Mouse (Mus musculus) hindbrain, embryonic 11.5 days (tissue): ENCODE results near the gene Foxr1. TPM values are rescaled to one million over a fixed set of nuclear protein-coding genes. Genes with fewer than 3 reads are reported as not detected.

Source experiments
- ATAC-seq: fragments of 200-750 bp; cut with Nextera tagmentation; 2 replicates; pipeline ENCODE4 v1.8.0; 2017; ENCODE audit warnings: mild to moderate bottlenecking, moderate TSS enrichment, moderate library complexity; ENCODE audit not compliant: low FRiP score
- DNase-seq: peaks from one replicate; pipeline ENCODE4 v3.0.0-alpha.2; 2015; ENCODE audit warnings: low spot score
- H3K27ac ChIP-seq: fragments of 300-500 bp; sonication (generic); 2 replicates; pipeline ENCODE4 v1.5.1; 2014; ENCODE audit warnings: mild to moderate bottlenecking, low read depth, low read length
- H3K27me3 ChIP-seq: fragments of 300-500 bp; sonication (generic); 2 replicates; pipeline ENCODE4 v1.6.1; 2014; ENCODE audit warnings: mild to moderate bottlenecking, low read length, moderate library complexity, mixed read lengths; ENCODE audit not compliant: control insufficient read depth, insufficient read depth
- H3K36me3 ChIP-seq: fragments of 300-500 bp; sonication (generic); 2 replicates; pipeline ENCODE4 v1.6.1; 2014; ENCODE audit warnings: mild to moderate bottlenecking, low read length, moderate library complexity, mixed read lengths; ENCODE audit not compliant: control insufficient read depth, insufficient read depth
- H3K4me1 ChIP-seq: fragments of 300-500 bp; sonication (generic); replicated peaks from 2 replicates; pipeline ENCODE4 v1.6.1; 2014; ENCODE audit warnings: low read length, mixed read lengths; ENCODE audit not compliant: control insufficient read depth, insufficient read depth
- H3K4me2 ChIP-seq: fragments of 300-500 bp; sonication (generic); replicated peaks from 2 replicates; pipeline ENCODE4 v1.6.1; 2014; ENCODE audit warnings: mild to moderate bottlenecking, low read depth, low read length
- H3K4me3 ChIP-seq: fragments of 300-500 bp; sonication (generic); 2 replicates; pipeline ENCODE4 v1.5.1; 2014; ENCODE audit warnings: low read depth, low read length
- H3K9ac ChIP-seq: fragments of 300-500 bp; sonication (generic); 2 replicates; pipeline ENCODE4 v1.6.1; 2014; ENCODE audit warnings: low read depth, low read length
- H3K9me3 ChIP-seq: fragments of 300-500 bp; sonication (generic); 2 replicates; pipeline ENCODE4 v1.6.1; 2016; ENCODE audit warnings: low read length; ENCODE audit not compliant: control insufficient read depth
- WGBS: fragments of 180-500 bp; shearing (Covaris S2); extraction: QIAGEN DNeasy Blood & Tissue Kit; methylation state at CpG from one replicate; pipeline ENCODE4 v1.1.7; 2014; 5-methylcytosine and 5-hydroxymethylcytosine counted together
- polyA plus RNA-seq: library from polyadenylated mRNA; unstranded; fragments of >200 nt; fragmentation: Nextera tagmentation; extraction: Ambion mirVana; gene quantifications from 2 replicates; pipeline ENCODE4 v1.2.1, GENCODE M21; 2014

Foxr1 gene
- not detected in 2 replicates for polyA plus RNA-seq

- 72% methylated on average over 19 of the region's 19 CpGs for WGBS
- no peak for ATAC-seq
- H3K36me3 ChIP-seq: no peaks in the 10 kb centered on the region
Measured at GRCm38 (mm10) chr9:44440961-44441360, at the start of gene Foxr1. TSS of gene Foxr1 (minus strand) at chr9:44441136.

GRCm38 (mm10) chr9:44490086-44490967 lies 49.4 kb upstream of the Foxr1 start:
- H3K4me2 ChIP-seq: 0 out of 2 replicates have a peak overlapping the region, but pooled peaks have one; percentile 15
- no peaks in the 10 kb centered on the region; the same call in 1 of the 2 replicates for H3K27me3 ChIP-seq
- no peak overlapping the region for H3K4me3 ChIP-seq
- no peak overlapping the region for H3K9ac ChIP-seq
- DNase-seq (no peak), ATAC-seq (no peak)
- no peaks in the 10 kb centered on the region for H3K36me3 ChIP-seq
- no peaks in the 10 kb centered on the region for H3K9me3 ChIP-seq
- WGBS: 14% methylated on average over 17 of the region's 17 CpGs
- no peak overlapping the region for H3K27ac ChIP-seq
- peaks cover 60% of the 10 kb centered on the region for H3K4me1 ChIP-seq

More at GRCm38 (mm10) chr9:44440961-44441360, at the start of gene Foxr1:
- Histone ChIP-seq H3K4me3 (no peak within 1 kb of the TSS), H3K9me3 (no peaks in the 10 kb centered on the region), H3K27me3 (no peaks in the 10 kb centered on the region), H3K4me1 (no peaks in the 10 kb centered on the region), H3K9ac (no peak within 1 kb of the TSS), H3K4me2 (no peak within 1 kb of the TSS), H3K27ac (no peak within 1 kb of the TSS)
- no peak for DNase-seq

- Histone ChIP-seq H3K27ac (no peak overlapping the region), H3K4me1 (peaks cover 65% of the 10 kb centered on the region), H3K9me3 (no peaks in the 10 kb centered on the region), H3K9ac (no peak overlapping the region), H3K4me2 (peak overlapping the region; percentile 15; the same call in 1 of the 2 replicates), H3K4me3 (no peak overlapping the region), H3K36me3 (no peaks in the 10 kb centered on the region), H3K27me3 (no peaks in the 10 kb centered on the region; the same call in 1 of the 2 replicates)
- WGBS: 5% methylated on average over 16 of the region's 17 CpGs
- ATAC-seq (no peak), DNase-seq (peak; percentile 53)
Measured at GRCm38 (mm10) chr9:44489651-44490085, 48.7 kb upstream of the Foxr1 start.

GRCm38 (mm10) chr9:44488855-44489381 lies 48.0 kb upstream of the Foxr1 start:
- no peak overlapping the region for H3K9ac ChIP-seq
- peak overlapping the region; percentile 15; the same call in 1 of the 2 replicates for H3K4me2 ChIP-seq
- no peaks in the 10 kb centered on the region for H3K36me3 ChIP-seq
- H3K9me3 ChIP-seq: no peaks in the 10 kb centered on the region
- ATAC-seq (0 out of 2 replicates have a peak, but pooled peaks have one; percentile 9), DNase-seq (no peak)
- WGBS: 11% methylated on average over 5 of the region's 5 CpGs
- H3K27me3 ChIP-seq: no peaks in the 10 kb centered on the region; the same call in 1 of the 2 replicates
- H3K27ac ChIP-seq: no peak overlapping the region
- H3K4me3 ChIP-seq: no peak overlapping the region
- peaks cover 64% of the 10 kb centered on the region for H3K4me1 ChIP-seq

- no peaks in the 10 kb centered on the region for H3K9me3 ChIP-seq
- WGBS: 14% methylated on average over 8 of the region's 8 CpGs
- no peak overlapping the region for H3K9ac ChIP-seq
- no peaks in the 10 kb centered on the region for H3K36me3 ChIP-seq
- H3K4me2 ChIP-seq: peak overlapping the region; percentile 4; the same call in 1 of the 2 replicates
- H3K27me3 ChIP-seq: no peaks in the 10 kb centered on the region
- H3K4me1 ChIP-seq: peaks cover 59% of the 10 kb centered on the region
- no peak overlapping the region for H3K27ac ChIP-seq
- no peak for DNase-seq
- no peak for ATAC-seq
- H3K4me3 ChIP-seq: no peak overlapping the region
Measured at GRCm38 (mm10) chr9:44488416-44488815, 47.5 kb upstream of the Foxr1 start.

- no peaks in the 10 kb centered on the region for H3K9me3 ChIP-seq
- H3K36me3 ChIP-seq: no peaks in the 10 kb centered on the region
- no peak for DNase-seq
- H3K9ac ChIP-seq: peak overlapping the region; percentile 19; the same call in 1 of the 2 replicates
- H3K4me2 ChIP-seq: peak overlapping the region; percentile 23; the same call in 1 of the 2 replicates
- H3K4me1 ChIP-seq: peaks cover 59% of the 10 kb centered on the region
- no peaks in the 10 kb centered on the region for H3K27me3 ChIP-seq
- no peak overlapping the region for H3K4me3 ChIP-seq
- peak overlapping the region; percentile 36; the same call in 1 of the 2 replicates for H3K27ac ChIP-seq
- WGBS: 8% methylated on average over 7 of the region's 7 CpGs
- no peak for ATAC-seq
Measured at GRCm38 (mm10) chr9:44487441-44487840, 46.5 kb upstream of the Foxr1 start.

GRCm38 (mm10) chr9:44486741-44487421 lies 45.9 kb upstream of the Foxr1 start:
- WGBS: 22% methylated on average over 15 of the region's 15 CpGs
- Histone ChIP-seq H3K4me3 (peak overlapping the region; percentile 17; the same call in 1 of the 2 replicates), H3K36me3 (no peaks in the 10 kb centered on the region), H3K9me3 (no peaks in the 10 kb centered on the region), H3K9ac (peak overlapping the region; percentile 44; the same call in 1 of the 2 replicates), H3K27ac (peak overlapping the region; percentile 42; the same call in 1 of the 2 replicates), H3K4me2 (peak overlapping the region; percentile 28), H3K4me1 (peaks cover 59% of the 10 kb centered on the region), H3K27me3 (no peaks in the 10 kb centered on the region)
- DNase-seq: no peak
- ATAC-seq: no peak

- DNase-seq (no peak), ATAC-seq (no peak)
- Histone ChIP-seq H3K4me3 (no peak overlapping the region), H3K27me3 (no peaks in the 10 kb centered on the region), H3K4me1 (peaks cover 59% of the 10 kb centered on the region), H3K9ac (no peak overlapping the region), H3K4me2 (peak overlapping the region; percentile 28), H3K27ac (no peak overlapping the region), H3K36me3 (no peaks in the 10 kb centered on the region), H3K9me3 (no peaks in the 10 kb centered on the region)
- 16% methylated on average over 3 of the region's 3 CpGs for WGBS
Measured at GRCm38 (mm10) chr9:44486335-44486734, 45.4 kb upstream of the Foxr1 start.
